Mouse (Mus musculus): ENCODE results near the gene Hk2. TPM values are rescaled to one million over a fixed set of nuclear protein-coding genes. Genes with fewer than 3 reads are reported as not detected.
A peak's percentile ranks its signal among the peaks of the same experiment; 100 is the strongest.

Gene Hk2
- polyA plus RNA-seq, 1 experiment from 2014 or later: 30.2 TPM

DNA sequence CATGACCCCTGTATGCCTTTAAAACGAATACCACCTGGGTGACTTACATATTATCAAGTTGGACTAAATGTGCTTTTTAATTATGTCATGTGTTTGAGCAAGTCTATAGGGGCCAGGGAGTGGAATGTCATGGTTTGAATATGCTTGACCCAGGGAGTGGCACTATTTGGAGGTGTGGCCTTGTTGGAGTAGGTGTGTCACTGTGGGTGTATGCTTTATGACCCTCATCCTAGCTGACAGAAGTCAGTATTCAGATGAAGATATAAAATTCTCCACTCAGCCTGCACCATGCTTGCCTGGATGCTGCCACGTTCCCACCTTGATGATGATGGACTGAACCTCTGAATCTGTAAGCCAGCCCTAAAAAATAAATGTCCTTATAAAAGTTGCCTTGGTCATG lies 16.6 kb upstream of the Hk2 start:
- Histone ChIP-seq H3K4me2 (no peak overlapping the region), H3K9me3 (replicated peaks) (no peaks in the 10 kb centered on the region), H3K4me3 (no peak overlapping the region), H3K9ac (no peak overlapping the region), H3K27me3 (no peaks in the 10 kb centered on the region), H3K36me3 (no peaks in the 10 kb centered on the region), H3K27ac (no peak overlapping the region), H3K4me1 (replicated peaks) (no peaks in the 10 kb centered on the region)
- no peak for ATAC-seq (replicated peaks; ENCODE audit: insufficient number of reproducible peaks, insufficient read depth, low FRiP score, low read depth)
- WGBS: 75% methylated on average over 2 of the region's 2 CpGs

GRCm38 (mm10) chr6:82783906-82784305 lies 9.7 kb upstream of the Hk2 start:
- Histone ChIP-seq H3K36me3 (no peaks in the 10 kb centered on the region), H3K27ac (no peak overlapping the region), H3K4me3 (no peak overlapping the region), H3K27me3 (no peaks in the 10 kb centered on the region), H3K9me3 (replicated peaks) (no peaks in the 10 kb centered on the region), H3K4me1 (replicated peaks) (no peaks in the 10 kb centered on the region), H3K4me2 (no peak overlapping the region), H3K9ac (no peak overlapping the region)
- ATAC-seq (replicated peaks; ENCODE audit: insufficient number of reproducible peaks, insufficient read depth, low FRiP score, low read depth): no peak
- WGBS: 71% methylated on average over 4 of the region's 4 CpGs

- no peaks in the 10 kb centered on the region for H3K9me3 ChIP-seq (replicated peaks)
- no peak overlapping the region for H3K27ac ChIP-seq
- H3K4me2 ChIP-seq: no peak overlapping the region
- 64% methylated on average over 8 of the region's 8 CpGs for WGBS
- H3K9ac ChIP-seq: no peak overlapping the region
- no peaks in the 10 kb centered on the region for H3K27me3 ChIP-seq
- ATAC-seq (replicated peaks; ENCODE audit: insufficient number of reproducible peaks, insufficient read depth, low FRiP score, low read depth): no peak
- no peaks in the 10 kb centered on the region for H3K36me3 ChIP-seq
- no peaks in the 10 kb centered on the region for H3K4me1 ChIP-seq (replicated peaks)
- no peak overlapping the region for H3K4me3 ChIP-seq
Measured at GRCm38 (mm10) chr6:82780802-82781393, 6.6 kb upstream of the Hk2 start.

GRCm38 (mm10) chr6:82780369-82780768 lies 6.1 kb upstream of the Hk2 start:
- no peak overlapping the region for H3K4me3 ChIP-seq
- WGBS: 69% methylated on average over 4 of the region's 4 CpGs
- H3K4me1 ChIP-seq (replicated peaks): peaks cover under 1% of the 10 kb centered on the region; the same call in 1 of the 2 replicates
- H3K9ac ChIP-seq: no peak overlapping the region
- no peak overlapping the region for H3K27ac ChIP-seq
- H3K27me3 ChIP-seq: no peaks in the 10 kb centered on the region
- H3K9me3 ChIP-seq (replicated peaks): no peaks in the 10 kb centered on the region
- H3K36me3 ChIP-seq: no peaks in the 10 kb centered on the region
- no peak for ATAC-seq (replicated peaks; ENCODE audit: insufficient number of reproducible peaks, insufficient read depth, low FRiP score, low read depth)
- H3K4me2 ChIP-seq: no peak overlapping the region

- no peaks in the 10 kb centered on the region for H3K9me3 ChIP-seq (replicated peaks)
- H3K27ac ChIP-seq: no peak overlapping the region
- H3K4me3 ChIP-seq: no peak overlapping the region
- H3K27me3 ChIP-seq: no peaks in the 10 kb centered on the region
- ATAC-seq (replicated peaks; ENCODE audit: insufficient number of reproducible peaks, insufficient read depth, low FRiP score, low read depth): no peak
- H3K4me2 ChIP-seq: no peak overlapping the region
- no peaks in the 10 kb centered on the region for H3K36me3 ChIP-seq
- 71% methylated on average over 4 of the region's 4 CpGs for WGBS
- H3K9ac ChIP-seq: no peak overlapping the region
- peaks cover 9% of the 10 kb centered on the region for H3K4me1 ChIP-seq (replicated peaks)
Measured at GRCm38 (mm10) chr6:82777124-82777654, 2.9 kb upstream of the Hk2 start.

DNA sequence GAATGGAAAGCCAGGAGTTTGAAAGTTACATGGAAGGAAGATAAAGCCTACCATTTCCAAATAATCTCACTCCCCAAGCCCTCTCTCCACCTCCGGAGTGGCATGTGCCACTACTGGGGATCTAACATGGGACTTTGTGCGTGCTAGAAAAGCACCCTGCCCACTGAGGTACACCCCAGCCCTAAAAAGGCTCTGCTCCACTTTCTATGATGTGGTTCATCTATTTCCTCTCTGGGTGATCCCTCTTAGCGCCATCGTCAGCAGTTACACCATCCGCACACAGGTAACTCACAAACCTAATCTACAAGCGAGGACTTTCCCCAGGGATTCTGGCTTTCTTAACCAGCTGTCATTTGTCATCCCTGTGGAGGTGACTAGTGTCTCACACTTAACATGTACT lies 1.1 kb upstream of the Hk2 start:
- WGBS: 72% methylated on average over 6 of the region's 6 CpGs
- Histone ChIP-seq H3K36me3 (no peaks in the 10 kb centered on the region), H3K4me2 (peak overlapping the region; percentile 91; the same call in 1 of the 2 replicates), H3K9ac (no peak overlapping the region), H3K9me3 (replicated peaks) (no peaks in the 10 kb centered on the region), H3K27me3 (no peaks in the 10 kb centered on the region), H3K4me1 (replicated peaks) (peaks cover 25% of the 10 kb centered on the region), H3K4me3 (no peak overlapping the region), H3K27ac (peak overlapping the region; percentile 85)
- no peak for ATAC-seq (replicated peaks; ENCODE audit: insufficient number of reproducible peaks, insufficient read depth, low FRiP score, low read depth)

GRCm38 (mm10) chr6:82773261-82774131 lies 758 bp downstream of the Hk2 start:
- Histone ChIP-seq H3K9ac (peak overlapping the region; percentile 73), H3K4me3 (peak overlapping the region; percentile 69), H3K9me3 (replicated peaks) (no peaks in the 10 kb centered on the region), H3K27ac (peak overlapping the region; percentile 90), H3K4me2 (peak overlapping the region; percentile 91), H3K36me3 (no peaks in the 10 kb centered on the region), H3K4me1 (replicated peaks) (peaks cover 34% of the 10 kb centered on the region), H3K27me3 (no peaks in the 10 kb centered on the region)
- under 1% methylated on average over 68 of the region's 68 CpGs for WGBS
- peak; percentile 31 for ATAC-seq (replicated peaks; ENCODE audit: insufficient number of reproducible peaks, insufficient read depth, low FRiP score, low read depth)

GRCm38 (mm10) chr6:82772451-82773101 lies 1.7 kb downstream of the Hk2 start:
- Histone ChIP-seq H3K4me2 (peak overlapping the region; percentile 91), H3K4me1 (replicated peaks) (peaks cover 34% of the 10 kb centered on the region), H3K36me3 (no peaks in the 10 kb centered on the region), H3K9ac (peak overlapping the region; percentile 73), H3K9me3 (replicated peaks) (no peaks in the 10 kb centered on the region), H3K27ac (peak overlapping the region; percentile 90), H3K4me3 (peak overlapping the region; percentile 69), H3K27me3 (no peaks in the 10 kb centered on the region)
- WGBS: 1% methylated on average over 19 of the region's 19 CpGs
- ATAC-seq (replicated peaks; ENCODE audit: insufficient number of reproducible peaks, insufficient read depth, low FRiP score, low read depth): no peak

DNA sequence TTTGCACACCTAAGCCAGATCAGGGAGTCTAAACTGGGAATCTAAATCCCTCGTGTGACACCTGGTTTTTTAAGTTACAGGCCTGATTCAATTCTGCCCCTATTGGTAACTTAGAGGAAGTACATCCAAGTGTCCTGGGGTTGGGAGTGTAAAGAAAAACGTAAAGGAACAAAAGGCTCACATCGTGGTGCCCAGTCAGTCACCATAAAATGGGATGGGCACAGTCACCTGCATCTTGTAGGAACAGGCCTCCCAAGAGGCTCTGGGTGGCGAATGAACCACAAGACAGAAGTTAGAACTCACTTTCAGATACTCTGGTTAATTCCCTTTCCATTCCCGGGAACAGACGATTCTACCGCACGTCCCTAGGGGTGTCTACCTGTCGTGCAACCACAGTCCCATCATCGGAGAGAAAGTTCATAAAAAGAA lies 2.3 kb downstream of the Hk2 start:
- Histone ChIP-seq H3K36me3 (no peaks in the 10 kb centered on the region), H3K4me1 (replicated peaks) (peaks cover 34% of the 10 kb centered on the region), H3K27me3 (no peaks in the 10 kb centered on the region), H3K4me2 (peak overlapping the region; percentile 91), H3K9ac (peak overlapping the region; percentile 73), H3K9me3 (replicated peaks) (no peaks in the 10 kb centered on the region), H3K27ac (peak overlapping the region; percentile 90), H3K4me3 (peak overlapping the region; percentile 69)
- no peak for ATAC-seq (replicated peaks; ENCODE audit: insufficient number of reproducible peaks, insufficient read depth, low FRiP score, low read depth)
- 2% methylated on average over 10 of the region's 10 CpGs for WGBS

GRCm38 (mm10) chr6:82771059-82771458 lies 3.2 kb downstream of the Hk2 start:
- peak overlapping the region; percentile 69 for H3K4me3 ChIP-seq
- H3K9ac ChIP-seq: no peak overlapping the region
- no peak for ATAC-seq (replicated peaks; ENCODE audit: insufficient number of reproducible peaks, insufficient read depth, low FRiP score, low read depth)
- no peaks in the 10 kb centered on the region for H3K9me3 ChIP-seq (replicated peaks)
- H3K27me3 ChIP-seq: no peaks in the 10 kb centered on the region
- peak overlapping the region; percentile 91 for H3K4me2 ChIP-seq
- peaks cover 34% of the 10 kb centered on the region for H3K4me1 ChIP-seq (replicated peaks)
- WGBS: 42% methylated on average over 9 of the region's 9 CpGs
- H3K27ac ChIP-seq: peak overlapping the region; percentile 90
- no peaks in the 10 kb centered on the region for H3K36me3 ChIP-seq

DNA sequence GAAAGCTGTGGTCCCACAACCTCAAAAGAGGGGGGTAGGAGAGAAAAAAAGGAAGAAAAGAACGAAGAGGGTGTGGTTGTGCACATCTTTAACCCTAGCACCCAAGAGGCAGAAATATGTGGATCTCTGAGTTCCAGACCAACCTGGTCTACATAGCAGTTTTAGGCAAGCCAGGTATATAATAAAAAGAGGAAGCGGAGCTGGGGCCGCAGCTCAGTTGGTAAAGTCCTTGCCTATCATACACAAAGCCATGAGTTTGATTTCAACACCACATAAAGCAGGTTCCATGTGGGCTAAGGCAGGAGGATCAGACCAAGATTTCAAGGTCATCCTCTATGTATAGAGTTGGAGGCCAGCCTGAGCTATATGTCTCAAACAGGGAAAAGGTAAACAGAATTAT lies 4.0 kb downstream of the Hk2 start:
- H3K9me3 ChIP-seq (replicated peaks): no peaks in the 10 kb centered on the region
- ATAC-seq (replicated peaks; ENCODE audit: insufficient number of reproducible peaks, insufficient read depth, low FRiP score, low read depth): no peak
- peak overlapping the region; percentile 90; the same call in 1 of the 2 replicates for H3K27ac ChIP-seq
- H3K4me1 ChIP-seq (replicated peaks): peaks cover 36% of the 10 kb centered on the region
- no peak overlapping the region for H3K9ac ChIP-seq
- H3K36me3 ChIP-seq: no peaks in the 10 kb centered on the region
- no peak overlapping the region for H3K4me3 ChIP-seq
- H3K4me2 ChIP-seq: no peak overlapping the region
- 78% methylated on average over 3 of the region's 3 CpGs for whole genome bisulfite sequencing
- no peaks in the 10 kb centered on the region for H3K27me3 ChIP-seq

Measured in heart, embryonic 15.5 days (tissue).